Mouse (Mus musculus) induced T-regulatory cell, adult 2 months (primary cell): ENCODE data around the gene Spi1.
A peak's percentile ranks its signal among the peaks of the same experiment; 100 is the strongest.
"Not testable (repeated sequence)": the region's sequence is repeated elsewhere in the genome, so short reads cannot be mapped to it uniquely, and the experiment has no call there.

Source experiments
- DNase-seq: peaks from one replicate; pipeline ENCODE4 v3.0.0-alpha.2; 2012; ENCODE audit warnings: low read depth

The Spi1 gene

GRCm38 (mm10) chr2:91096524-91096923 lies 14.3 kb downstream of the Spi1 start:
- no peak for DNase-seq

DNA sequence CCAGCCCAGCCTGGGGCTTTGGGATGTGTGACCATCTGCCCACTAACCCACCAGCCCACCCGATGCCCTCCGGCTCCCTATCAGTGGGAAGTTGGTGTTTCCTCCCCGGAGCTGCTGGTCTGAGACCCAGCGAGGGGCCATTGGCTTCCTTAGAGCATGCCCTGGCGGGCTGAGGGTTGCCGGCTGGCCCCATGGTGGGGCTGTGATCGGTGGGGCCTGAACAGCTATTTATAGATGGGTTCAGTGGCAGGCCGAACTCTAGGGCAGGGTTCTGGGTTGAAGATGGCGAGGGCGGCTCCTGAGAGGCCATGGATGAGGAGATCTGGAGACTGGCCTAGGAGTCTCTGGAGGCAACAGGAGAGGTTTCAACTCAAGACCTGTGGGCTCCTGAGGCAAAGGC lies 14.8 kb downstream of the Spi1 start:
- no peak for DNase-seq

GRCm38 (mm10) chr2:91098156-91098555 lies 16.0 kb downstream of the Spi1 start:
- no peak for DNase-seq

GRCm38 (mm10) chr2:91101124-91101740 lies 19.0 kb downstream of the Spi1 start:
- peak; percentile 95 for DNase-seq

DNA sequence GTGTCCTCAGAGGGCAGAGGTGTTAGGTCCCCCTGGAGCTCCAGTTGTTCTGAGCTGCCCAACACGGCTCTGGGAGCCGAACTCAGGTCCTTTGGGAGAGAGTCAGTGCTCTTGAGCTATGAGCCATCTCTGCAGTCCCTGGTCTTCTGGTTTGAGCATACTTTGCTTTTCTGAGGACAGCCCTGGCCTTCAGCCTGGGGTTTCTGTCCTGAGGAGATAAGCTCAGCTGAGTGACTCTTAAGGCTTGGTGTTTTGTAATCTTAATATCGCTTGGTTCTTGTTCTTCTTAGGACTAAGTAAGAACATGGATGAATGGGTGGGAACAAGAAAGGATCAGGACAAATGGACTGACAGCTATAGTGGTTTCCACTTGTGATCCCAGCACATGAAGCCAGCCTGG lies 26.0 kb downstream of the Spi1 start:
- DNase-seq = no peak

- DNase-seq = no peak
Observed at GRCm38 (mm10) chr2:91109241-91109640, 27.1 kb downstream of the Spi1 start.

DNA sequence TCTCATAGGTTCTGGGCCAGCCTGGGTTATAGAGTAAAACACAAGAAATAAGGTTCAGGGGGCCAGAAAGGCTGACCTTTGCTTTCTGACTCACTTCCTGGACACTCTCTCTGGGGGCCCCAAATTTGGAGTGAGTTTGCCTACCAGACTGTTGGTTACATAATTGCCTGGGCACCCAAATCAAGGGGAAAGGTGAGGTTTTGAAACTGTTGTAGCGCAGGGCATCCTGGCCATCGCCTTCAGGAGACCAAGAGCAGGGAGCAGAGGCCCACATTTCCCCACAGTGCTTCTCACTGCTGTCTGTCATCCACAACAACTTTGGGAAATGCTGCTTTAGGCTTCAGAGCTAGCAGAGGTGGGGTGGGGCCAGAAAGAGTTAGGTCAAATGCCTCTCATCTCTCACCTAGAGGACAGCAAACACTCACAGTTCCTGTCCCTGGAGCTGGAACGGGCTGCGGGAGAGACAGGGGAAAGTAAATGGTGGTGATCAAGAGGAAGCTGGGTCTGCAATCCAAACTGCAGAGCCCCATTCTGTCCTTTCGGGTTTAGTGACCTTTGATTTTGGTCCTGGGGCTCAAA lies 27.7 kb downstream of the Spi1 start:
- DNase-seq = no peak

DNA sequence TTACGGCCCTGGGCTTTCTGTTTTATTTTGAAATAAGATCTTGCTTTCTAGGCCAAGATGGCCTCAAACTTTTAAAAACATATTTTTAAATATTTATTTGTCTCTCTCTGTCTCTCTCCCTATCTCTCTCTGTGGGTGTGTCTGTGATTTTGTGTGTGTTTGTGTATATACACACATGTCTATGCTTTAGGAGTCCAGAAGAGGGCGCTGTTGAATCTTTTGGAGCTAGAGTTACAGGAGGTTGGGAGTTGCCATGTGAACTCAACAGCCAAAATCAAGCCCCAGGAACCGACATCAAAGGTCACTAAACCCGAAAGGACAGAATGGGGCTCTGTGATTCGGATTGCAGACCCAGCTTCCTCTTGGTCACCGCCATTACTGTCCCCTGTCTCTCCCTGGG lies 28.2 kb downstream of the Spi1 start:
- peak; percentile 34 for DNase-seq

DNA sequence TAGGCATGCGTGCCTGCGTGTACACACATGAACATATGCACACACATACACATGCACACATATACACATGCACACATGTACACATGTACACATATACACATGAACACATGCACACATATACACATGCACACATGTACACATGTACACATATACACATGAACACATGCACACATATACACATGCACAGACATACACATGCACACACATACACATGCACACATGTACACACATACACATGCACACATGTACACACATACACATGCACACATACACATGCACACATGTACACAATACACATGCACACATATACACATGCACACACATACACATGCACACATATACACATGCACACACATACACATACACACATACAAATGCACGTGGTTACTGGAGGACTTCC lies 29.6 kb downstream of the Spi1 start:
- not testable (repeated sequence) for DNase-seq

- no peak for DNase-seq
Observed at GRCm38 (mm10) chr2:91112491-91112890, 30.3 kb downstream of the Spi1 start.

DNA sequence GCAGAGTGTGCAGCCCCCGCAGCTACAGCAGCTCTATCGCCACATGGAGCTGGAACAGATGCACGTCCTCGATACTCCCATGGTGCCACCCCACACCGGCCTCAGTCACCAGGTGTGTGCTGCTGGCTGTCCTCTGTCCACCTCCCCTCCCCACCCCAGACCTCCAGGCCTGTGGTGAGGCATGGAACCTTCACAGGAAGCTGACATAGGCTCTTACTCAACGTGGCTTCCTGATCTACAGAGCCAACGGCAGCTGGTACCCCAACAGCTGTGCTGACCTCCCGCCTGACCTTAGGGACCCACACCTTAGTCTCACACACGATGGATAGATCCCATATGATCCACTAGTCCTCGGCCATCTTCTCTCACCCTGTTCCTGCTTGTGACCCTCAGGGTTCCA lies 31.1 kb downstream of the Spi1 start:
- no peak for DNase-seq

DNA sequence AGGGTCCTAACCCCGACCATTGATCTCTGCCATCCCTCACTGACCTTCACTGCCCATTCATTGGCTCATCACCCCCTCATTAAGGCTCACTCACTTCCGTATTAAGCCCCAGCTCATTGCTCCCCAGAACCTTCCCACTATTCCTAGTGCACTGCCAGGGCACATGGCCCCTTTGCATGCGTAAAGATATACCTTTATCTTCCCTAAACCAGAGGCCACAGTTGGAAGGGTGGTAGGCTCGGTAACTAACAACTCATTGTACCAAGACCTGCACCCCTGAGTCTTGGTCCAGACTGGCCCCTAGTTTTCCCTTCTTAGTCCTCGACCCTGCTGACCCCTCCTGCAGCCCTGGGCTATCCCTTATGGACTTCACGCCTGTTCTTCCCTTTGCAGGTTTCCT lies 31.7 kb downstream of the Spi1 start:
- DNase-seq = no peak

GRCm38 (mm10) chr2:91114781-91115577 lies 32.8 kb downstream of the Spi1 start:
- peak; percentile 65 for DNase-seq

DNA sequence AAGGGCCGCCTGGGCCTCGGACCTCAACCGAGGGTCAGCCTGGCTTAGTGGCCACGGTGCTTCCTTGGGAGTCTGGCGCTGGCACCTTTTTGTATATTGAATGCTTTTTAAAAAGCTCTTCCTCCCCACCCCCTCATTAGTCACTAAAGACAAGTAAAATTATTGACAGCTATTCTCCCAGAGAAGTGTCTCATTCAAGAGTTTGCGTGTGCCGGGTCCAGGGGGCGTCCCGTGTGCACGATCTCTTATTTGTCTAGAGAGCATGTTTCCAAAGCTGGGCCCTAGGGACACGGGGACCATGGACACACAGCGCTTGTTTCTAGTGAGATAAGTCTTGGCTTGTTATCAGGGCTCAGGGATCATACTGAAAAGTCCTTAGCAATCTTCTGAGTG lies 33.4 kb downstream of the Spi1 start:
- no peak for DNase-seq

DNA sequence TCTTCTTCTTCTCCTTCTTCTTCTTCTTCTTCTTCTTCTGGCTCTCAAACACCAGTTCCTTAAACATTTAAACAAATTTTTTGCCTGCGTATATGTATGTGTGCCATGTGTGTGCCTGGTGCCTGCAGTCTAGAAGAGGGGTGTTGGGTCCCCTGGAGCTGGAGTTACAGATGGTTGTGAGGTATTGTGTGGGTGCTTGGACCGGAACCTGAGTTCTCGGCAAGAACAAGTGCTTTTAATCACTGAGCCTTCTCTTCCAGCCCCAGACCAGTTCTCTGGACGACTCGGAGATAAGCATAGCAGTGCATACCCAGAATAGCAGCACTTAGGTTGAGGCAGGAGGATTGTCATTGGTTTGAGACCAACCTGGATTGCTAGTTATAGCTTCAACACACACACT lies 34.7 kb downstream of the Spi1 start:
- no peak for DNase-seq

DNA sequence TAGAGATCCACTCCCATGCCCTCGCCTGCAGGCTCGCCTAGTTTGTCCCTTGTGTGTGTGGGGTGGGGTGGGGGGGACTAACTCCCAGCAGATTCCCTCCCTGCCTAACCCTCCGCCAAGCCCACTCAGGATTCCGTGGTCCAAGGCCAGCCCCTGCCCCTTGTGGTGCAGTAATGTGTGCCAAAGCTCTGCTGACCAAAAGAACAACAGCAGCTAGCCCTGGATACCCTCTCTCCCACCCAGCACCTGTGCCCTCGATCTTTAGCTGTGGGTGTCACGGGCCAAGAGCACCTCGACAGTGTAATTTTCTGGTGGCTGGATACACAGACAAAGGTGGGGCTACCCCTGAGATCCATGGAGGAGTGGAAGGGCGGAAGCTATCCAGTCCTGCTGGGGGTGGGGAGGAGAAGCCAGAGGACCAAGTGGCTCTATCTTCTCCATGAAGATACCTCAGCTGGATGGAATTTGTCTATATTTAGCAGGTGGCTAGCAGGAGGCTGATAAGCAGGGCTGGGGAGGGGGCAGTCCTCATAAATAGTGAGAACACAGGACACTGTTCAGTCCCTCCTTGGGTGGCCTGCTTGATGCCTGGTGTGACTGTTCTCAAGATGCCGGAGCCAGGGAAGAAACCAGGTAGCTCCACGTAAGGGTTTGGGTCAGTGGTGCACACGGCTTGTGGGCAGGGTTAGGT lies 35.5 kb downstream of the Spi1 start, which contains the start of gene Mybpc3:
Gene Mybpc3, plus strand, starts transcription at position 560 of the 691 bp plus-strand sequence.
- DNase-seq = no peak

DNA sequence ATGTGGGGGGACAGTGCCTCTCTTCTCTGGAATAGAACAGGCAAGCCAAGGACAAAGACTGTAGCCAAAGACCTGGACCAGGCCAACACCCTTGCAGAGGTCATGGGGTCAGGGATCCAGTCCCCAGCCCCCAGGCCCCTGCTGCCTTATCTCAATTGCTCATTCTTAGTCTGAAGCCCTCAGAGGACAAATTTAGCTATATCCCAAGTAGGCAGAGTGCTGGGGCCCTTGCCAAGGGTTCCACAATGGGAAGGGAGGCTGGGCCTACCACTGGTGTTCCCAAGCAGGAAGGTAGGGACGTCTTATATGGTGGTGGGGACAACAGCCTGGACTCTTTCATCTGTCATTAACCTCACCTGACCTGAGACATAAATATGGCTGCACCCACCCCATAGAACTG lies 36.5 kb downstream of the Spi1 start:
- DNase-seq = no peak

DNA sequence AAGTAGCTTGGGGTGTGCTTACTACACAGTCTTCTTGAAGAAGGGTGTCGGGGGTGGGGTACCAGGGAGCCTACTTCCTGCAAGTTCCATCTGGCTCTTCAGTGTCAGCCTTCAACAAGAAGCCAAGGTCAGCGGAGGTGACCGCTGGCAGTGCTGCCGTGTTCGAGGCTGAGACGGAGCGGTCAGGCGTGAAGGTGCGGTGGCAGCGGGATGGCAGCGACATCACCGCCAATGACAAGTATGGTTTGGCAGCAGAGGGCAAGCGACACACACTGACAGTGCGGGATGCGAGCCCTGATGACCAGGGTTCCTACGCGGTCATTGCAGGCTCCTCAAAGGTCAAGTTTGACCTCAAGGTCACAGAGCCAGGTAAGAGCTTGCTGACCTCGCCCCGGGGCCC lies 36.9 kb downstream of the Spi1 start:
- DNase-seq = no peak

DNA sequence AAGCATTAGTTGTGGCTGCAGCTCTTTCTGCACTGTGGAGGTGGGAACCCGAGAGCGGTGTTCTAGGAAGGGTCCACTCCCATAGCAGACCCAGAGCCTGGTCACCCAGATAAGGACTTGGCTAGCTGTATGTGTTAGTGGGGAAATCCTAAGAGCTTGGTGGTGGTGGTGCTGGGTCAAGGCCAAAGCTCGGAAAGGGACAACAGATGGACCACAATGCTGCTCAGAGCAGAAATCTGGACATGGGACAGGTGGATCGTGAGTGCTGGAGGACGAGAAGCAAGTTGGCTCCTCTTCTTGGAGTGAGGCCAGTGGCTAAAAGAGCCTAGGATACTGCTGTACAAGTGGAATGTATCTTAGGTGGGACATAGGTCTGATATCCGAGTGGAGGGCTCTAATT lies 37.4 kb downstream of the Spi1 start:
- DNase-seq = no peak

DNA sequence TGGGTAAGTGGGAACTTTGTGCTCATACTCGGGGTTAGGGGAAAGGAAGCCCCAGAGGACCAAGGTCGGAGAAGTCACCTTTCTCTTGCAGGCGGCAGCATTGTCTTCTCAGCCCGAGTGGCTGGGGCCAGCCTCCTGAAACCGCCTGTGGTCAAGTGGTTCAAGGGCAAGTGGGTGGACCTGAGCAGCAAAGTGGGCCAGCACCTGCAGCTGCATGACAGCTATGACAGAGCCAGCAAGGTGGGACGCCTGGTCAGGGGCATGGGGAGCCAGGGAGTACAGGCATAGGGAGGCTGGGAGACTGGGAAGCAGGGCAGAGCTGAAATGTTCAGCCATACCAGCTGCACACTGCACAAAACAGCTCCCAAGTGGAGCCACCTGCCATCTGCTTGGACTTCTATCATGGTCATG lies 38.1 kb downstream of the Spi1 start:
- no peak for DNase-seq

GRCm38 (mm10) chr2:91121011-91121410 lies 38.8 kb downstream of the Spi1 start:
- DNase-seq = no peak

- DNase-seq = no peak
Observed at GRCm38 (mm10) chr2:91121497-91121896, 39.3 kb downstream of the Spi1 start.

GRCm38 (mm10) chr2:91123521-91123920 lies 41.3 kb downstream of the Spi1 start:
- no peak for DNase-seq
